Mouse (Mus musculus) spleen, embryonic (tissue): ENCODE measurements around the gene Mef2d.

Experiments
- CTCF ChIA-PET: fragments of 350-600 bp; sonication (Branson Sonifier 250); formaldehyde crosslinking; loops from one replicate; lab custom pipeline; 2022; lab: Charles Lee

Mef2d gene

DNA sequence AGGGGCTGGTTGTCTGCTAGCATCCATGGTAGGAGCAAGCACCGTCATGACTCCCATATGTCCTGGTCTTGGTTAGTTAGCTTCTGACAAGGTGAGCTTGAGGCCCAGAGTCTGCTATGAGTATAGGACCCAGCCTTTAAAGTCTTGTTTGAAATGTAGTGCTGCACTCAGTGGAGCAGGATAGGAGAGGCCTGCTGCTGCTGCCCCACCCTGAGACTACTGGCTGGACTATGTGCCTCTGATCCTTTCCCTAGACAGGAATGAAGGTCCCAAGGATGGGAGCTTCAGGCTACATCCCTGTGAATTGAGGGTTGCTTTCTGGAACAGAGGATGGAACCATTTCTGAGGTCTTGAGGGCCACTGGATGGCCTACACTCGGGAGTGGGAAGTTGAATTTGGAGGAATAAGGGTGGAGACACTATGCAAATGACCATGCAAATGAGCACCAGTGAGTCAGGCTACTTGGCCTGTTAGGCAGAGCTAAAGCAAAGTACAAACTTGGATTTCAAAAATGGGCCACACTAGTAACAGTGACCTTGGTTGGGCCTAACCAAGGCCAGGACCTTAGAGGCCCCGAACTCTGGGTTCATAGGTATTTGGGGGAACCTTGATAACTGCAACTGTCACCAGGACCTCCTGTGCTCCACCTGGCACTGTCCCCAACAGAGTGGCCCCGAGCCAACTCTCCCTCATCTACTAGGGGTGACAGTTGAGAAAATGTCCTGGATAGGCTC is 6.8 kb downstream of the Mef2d start:
- CTCF ChIA-PET, result interaction anchor here (0.6 to 0.9 kb wide), 3 partner anchors 28 to 1803 kb away, joined by 3 to 4 read pairs (median 3); no protein-coding TSS in a partner anchor

DNA sequence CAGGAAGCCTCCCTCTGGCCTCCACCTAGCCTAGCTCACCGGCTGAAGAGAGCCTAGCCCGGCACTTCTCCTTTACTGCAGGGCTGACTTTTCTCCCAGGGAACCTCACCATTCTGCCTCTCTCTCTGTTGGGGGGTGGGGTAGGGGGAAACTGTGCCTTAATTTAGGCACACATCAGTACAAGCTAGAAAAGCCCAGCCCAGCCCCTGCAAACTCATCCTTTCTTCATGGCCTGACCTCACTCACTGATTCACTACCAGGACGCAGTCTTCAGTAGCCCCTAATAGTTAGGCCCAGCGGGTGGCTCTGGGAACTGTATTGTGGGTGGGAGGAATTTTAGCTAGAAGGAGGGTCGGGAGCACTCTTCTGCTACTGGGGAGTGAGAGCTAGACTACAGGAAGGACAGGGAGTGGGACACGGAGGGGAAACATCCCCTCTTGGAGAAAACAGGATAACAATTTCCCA is 7.4 kb downstream of the Mef2d start:
- CTCF ChIA-PET, result interaction anchor here (0.6 to 1.9 kb wide), 3 partner anchors 11 to 1803 kb away, joined by 3 to 14 read pairs (median 4); no protein-coding TSS in a partner anchor

DNA sequence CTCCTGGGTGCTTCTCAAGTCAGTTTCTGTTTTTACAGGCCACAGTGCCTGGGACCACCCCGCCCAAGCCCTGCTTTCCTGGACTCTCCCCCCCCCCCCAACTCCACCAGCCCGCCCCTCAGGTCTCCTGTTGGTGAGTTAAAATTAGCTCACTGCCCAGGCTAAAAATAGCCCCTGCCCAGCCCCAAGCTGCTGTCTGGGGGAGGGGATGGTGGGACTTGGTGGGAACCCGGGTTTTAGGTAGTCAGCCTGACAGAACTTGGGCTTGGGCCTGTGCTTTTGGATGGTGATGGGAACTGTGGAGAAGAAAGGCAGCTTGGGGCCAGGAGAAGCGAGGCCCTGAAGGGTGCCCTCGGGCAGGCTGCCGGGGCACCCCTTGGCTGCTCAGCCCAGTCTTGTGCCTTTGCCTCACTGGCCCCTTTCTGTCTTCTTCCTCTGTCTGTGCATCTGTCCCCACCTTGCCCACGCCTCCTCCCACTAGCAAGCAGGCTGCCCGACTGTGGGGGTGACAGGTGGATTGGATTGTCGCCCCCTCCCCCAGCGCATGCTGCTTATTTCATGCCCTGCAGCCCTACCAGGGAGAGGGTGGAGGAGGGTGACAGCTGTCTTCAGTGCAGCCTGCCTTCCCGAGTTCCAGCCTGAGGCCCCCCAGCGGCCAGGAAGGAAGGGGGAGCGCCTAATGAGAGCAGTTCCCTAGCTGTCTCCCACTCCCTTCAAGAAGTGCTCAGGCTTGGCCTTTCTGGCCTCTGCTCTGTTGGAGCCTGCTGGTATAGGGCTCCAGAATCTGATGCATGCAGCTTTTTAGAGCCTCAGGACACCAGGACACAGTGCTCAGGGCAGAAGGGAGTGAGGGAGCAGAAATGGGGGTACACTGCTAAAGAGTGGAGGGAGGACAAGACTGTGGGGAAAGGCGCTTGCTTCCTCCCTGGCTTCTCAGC is 8.2 kb downstream of the Mef2d start:
- CTCF ChIA-PET, result interaction anchor here (0.6 to 1.9 kb wide), 3 partner anchors 12 to 21 kb away, joined by 3 to 14 read pairs (median 6); no protein-coding TSS in a partner anchor

DNA sequence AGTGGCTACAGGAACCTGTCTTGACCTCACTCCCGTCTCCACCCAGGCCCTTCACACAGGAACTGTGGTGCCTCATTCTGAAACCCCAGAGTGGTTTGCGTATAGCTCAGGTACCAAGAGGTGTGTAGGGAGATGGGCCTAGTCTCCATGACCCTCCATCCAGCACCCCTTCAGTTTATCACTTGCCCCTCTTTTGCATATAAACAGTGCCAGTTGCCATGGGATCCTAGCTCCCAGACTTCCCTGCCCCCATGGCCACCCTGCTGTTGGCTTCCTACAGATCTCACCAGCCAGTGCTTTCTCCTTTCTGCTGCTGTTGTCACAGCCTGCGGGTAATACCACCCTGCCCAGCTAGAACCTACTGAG is 8.8 kb downstream of the Mef2d start:
- CTCF ChIA-PET, result interaction anchor here (1.0 to 1.9 kb wide), 2 partner anchors 13 to 19 kb away, joined by 3 to 14 read pairs; no protein-coding TSS in a partner anchor

DNA sequence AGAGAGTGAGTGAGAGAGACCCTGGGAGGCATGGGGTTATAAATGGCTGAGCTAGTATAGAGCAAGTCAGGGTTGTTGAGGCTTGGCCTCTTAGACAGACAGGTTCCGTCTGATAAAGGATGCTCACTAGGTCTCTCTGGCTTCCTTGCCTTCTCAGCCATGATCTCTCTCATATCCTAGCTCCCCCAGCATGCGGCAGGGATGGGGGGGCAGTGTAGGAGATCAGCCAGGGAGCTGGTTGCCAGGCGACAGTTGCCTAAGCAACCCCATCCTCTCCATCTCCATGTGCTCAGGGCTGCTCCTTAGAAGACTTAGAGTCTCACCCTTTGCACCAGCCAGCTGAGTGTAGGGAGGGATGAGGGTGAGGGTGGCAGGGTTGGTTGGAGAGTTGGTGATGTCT is 9.9 kb downstream of the Mef2d start:
- CTCF ChIA-PET, result interaction anchor here (1.3 to 1.5 kb wide), 2 partner anchors 9 to 15 kb away, joined by 3 to 4 read pairs; no protein-coding TSS in a partner anchor

DNA sequence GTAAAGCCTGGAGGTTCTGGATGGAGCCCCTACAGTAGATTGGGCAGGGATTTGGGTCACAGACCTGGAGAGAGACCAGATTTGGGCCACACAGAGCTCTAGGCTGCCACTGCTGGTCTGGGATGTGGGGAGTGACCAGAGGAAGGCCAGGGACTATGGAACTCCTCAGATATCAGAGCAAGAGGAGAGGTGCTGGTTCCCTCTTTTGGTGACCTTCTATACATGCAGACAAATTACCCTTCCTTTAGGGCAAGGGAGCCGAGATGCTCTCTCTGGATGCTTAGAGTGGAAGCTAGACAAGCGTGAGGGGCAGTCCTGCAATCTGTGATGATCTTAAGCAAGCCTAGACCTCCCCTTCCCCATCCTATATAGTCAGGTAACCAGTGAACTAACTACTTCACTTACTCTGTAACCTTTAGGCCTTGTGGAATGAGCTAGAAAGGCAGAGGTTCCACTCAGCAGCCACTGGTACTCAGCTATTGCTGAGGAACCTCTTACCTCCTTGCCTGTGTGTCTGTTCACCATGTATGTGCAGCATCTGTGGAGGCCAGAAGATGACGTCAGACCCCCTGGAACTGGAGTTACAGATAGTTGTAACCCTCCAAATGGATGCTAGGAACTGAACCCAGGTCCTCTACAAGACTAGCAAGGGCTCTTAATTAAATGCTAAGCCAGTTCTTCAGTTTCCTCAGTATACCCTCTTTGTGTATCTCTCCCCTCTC is 11.3 kb downstream of the Mef2d start:
- CTCF ChIA-PET, result interaction anchor here (1.5 kb wide), 1 partner anchor 10 kb away, joined by 4 read pairs; no protein-coding TSS in a partner anchor

DNA sequence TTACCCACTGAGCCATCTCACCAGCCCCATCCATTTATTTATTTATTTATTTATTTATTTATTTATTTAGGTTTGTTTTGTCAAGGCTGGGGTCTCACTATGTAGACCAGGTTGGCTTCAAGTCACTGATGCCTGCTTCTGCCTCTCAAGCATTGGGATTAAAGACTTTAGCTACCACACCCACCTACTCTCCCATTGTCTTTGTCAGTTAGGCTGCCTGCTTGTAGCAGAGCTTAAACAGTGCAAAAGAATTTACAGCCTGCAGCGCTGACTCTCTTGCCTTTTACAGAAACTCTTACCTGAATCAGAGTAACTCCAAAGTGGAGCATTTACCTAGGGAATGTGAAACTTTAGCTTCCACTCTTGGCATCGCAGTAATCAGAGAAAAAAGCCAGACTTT is 12.1 kb downstream of the Mef2d start:
- CTCF ChIA-PET, result interaction anchor here (0.9 kb wide), 1 partner anchor 20 kb away, joined by 3 read pairs; no protein-coding TSS in a partner anchor

DNA sequence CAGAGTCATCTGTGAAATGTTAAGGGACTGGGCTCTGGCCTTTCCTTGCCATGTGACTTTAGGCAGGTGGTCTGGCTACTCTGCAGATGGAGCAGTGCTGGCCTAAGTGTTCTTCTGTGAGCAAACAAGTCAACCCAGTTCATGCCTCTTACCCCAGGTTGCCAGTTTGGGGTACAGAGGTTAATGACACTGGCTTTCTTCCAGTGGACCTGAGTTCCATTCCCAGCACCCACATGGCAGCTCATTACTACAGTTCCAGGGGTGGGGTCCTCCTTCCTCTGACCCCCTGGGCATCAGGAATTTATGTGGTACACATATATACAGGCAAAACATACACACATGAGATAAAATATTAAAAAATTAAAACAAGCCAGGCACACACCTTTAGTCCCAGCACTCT is 14.6 kb downstream of the Mef2d start:
- CTCF ChIA-PET, result interaction anchor here (1.0 kb wide), 2 partner anchors 22 to 29 kb away, joined by 3 to 9 read pairs; no protein-coding TSS in a partner anchor

DNA sequence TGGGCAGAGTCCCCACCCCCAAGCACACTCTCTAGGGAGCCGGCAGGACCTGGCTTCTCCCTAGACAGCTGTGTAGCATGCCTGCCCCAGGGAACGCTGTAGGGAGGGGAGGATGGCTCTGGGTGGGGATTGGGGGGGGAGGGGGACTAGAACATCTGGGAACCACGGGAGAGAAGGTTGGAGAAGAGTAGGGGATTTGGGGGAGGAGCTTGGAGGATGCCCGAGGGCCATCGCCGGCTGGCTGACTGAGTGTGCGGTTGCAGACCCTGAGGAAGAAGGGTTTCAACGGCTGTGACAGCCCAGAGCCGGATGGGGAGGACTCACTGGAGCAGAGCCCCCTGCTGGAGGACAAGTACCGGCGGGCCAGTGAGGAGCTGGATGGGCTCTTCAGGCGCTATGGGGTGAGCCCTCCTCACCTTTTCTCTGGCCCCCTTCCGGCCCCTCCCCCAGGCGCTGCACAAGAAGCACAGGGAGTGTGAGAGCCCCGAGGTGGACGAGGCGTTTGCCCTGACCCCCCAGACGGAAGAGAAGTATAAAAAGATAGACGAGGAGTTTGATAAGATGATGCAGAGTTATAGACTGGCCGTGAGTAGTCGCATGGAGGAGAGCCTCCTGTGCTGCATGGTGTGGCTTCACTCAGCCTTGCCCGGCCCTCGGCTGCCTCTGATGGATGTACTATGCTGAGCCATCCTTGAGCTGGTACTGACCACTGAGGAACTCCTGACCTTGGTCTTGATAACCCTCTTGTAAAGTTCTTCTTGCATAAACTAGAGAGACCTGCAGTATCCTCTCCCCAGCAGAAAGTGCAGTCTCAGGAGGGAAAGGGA is 15.8 kb downstream of the Mef2d start:
- CTCF ChIA-PET, result interaction anchor here (0.6 to 1.1 kb wide), 4 partner anchors 18 to 252 kb away, joined by 3 to 6 read pairs (median 3); partner anchors contain the start of gene Pmf1

DNA sequence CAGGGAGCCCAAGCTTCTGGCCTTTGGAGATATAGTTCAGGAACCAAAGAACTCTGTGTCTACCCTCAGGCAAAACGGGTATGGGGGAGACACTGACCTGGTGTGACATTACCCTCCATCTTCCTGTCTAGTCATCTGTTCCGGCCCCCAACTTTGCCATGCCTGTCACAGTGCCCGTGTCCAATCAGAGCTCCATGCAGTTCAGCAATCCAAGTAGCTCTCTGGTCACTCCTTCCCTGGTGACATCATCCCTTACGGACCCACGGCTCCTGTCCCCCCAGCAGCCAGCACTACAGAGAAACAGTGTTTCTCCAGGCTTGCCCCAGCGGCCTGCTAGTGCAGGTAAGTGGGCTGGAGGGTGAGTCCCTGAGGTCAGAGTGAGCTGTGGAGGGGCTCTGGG is 16.8 kb downstream of the Mef2d start:
- CTCF ChIA-PET, result interaction anchor here (0.6 kb wide), 1 partner anchor 113 kb away, joined by 7 read pairs; no protein-coding TSS in a partner anchor

DNA sequence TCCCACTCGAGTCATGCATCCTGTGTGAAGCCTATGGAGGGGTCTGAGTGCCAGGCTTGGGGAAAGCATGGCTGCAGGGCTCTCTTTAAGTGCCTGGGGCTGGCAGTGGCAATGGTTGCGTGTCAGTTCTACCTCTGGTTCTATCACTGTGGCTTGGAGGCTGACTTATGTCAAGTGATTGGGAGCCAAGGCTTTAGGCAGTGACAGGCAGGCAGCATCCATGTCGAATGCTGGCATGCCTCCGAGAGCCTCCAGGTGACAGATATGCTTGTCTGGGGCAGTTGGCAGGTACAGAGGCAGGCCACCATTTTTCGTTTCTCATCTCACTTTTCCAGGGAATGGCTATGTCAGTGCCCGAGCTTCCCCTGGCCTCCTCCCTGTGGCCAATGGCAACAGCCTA is 18.7 kb downstream of the Mef2d start:
- CTCF ChIA-PET, result interaction anchor here (0.7 kb wide), 1 partner anchor 69 kb away, joined by 10 read pairs; no protein-coding TSS in a partner anchor

DNA sequence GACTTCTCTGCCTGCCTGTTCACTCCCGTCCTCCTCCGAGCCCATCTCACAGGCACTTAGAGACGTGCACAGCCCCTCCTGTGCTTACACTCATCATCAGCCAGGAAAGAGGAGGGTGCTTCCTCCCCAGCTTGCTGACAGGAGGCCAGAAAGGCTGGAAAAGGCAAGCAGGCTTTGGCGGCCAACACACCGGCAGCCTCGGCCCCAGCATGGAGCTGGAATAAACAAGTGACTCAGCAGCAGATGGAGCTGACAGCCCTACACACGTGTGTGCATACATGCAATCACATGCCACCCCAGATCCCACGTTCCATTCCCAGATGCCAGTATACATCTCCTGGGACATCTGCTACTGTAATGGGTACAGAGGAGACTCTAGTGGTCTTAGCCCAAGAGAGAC is 20.1 kb downstream of the Mef2d start:
- CTCF ChIA-PET, result no interaction called here

DNA sequence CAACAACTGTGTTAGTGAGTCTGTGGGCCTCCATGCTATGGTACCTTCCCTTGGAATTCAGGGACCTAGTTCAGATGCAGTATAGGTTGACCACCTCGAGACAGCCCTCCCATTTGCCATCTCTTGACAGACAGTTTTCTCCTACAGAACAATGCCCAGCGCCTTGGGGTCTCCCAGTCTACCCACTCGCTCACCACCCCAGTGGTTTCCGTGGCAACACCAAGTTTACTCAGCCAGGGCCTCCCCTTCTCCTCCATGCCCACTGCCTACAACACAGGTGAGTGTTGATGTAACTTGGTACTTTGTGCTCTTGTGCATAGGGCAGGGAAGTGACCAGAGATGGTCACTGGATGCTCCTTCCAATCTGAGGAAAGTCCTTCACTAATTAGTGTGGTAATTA is 20.6 kb downstream of the Mef2d start:
- CTCF ChIA-PET, result no interaction called here

DNA sequence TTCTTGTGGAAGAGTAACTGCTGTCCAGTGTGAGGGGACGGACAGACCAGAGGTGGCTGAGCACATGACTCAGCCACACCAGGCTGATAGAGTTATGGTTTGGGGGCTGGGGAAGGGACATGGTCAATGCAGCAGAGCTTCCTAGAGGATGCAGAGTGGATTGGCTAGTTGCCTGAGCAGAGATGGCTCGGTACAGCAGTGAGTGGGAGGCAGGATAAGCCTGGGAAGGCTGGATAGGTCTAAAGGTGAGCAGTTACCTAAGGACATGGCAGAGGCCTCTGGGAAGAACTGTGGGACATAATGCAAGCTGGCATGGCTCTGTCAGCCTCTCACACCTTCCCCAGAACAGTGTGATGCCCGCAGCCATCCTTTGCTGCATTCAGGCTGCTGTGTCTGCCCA is 21.7 kb downstream of the Mef2d start:
- CTCF ChIA-PET, result no interaction called here

DNA sequence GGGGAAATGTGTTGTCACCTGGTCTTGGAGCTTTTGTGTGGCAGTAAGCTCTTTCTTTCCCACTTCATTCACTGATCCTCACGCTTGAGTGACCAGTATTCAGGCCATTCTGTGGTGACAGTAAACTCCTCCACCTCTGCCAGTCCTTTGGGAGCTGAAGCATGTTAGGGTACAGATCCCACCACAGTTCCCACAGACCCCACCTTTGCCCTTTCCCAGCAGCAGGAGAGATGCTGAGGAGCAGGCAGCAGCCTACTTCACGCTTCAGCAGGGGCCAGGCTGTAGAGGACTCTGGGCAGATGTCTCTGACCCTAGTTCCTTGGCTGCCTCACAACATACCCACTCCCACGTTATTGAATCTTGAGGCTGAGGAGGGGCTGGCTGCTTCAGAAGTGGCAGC is 22.1 kb downstream of the Mef2d start:
- CTCF ChIA-PET, result no interaction called here

DNA sequence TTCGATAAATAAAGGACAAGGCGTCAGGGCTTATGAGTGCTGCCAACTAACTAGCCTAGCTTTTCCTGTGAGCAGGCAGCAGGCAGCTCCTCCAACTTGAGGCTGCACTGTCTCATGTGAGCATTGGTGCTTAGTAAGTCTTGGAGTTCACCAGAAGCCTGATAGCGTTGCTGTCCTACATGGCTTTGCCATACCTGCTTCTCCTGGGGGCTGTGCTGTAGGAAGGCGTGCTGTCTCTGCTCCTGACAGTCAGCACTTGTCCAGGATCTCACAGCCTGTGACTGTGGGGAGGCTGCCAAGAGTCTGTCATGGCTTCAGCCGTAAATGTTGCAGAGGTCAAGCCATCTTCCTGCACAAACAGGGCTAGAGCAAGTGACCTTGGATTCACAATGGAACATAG is 23.9 kb downstream of the Mef2d start:
- CTCF ChIA-PET, result interaction anchor here (0.7 to 0.8 kb wide), 2 partner anchors 26 to 179 kb away, joined by 4 to 18 read pairs; no protein-coding TSS in a partner anchor

DNA sequence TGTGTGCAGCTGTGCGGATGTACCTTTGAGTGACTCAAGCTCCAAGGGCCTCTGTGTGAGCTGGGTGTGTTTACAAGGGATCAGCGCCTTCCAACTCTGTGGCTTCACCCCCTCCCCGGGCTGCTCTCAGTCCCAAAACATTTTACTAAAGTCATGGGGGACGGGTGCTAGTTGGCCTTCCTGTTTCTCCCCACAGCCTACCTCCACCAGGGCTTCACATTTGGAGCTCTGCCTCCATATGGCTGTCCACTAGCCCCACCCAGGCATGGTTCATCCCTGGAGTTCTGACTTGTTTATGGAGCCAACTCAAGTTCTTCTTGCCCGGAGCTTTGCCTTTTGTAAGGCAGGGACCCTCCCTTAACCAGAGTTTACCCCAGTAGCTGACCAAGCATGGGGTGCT is 28.2 kb downstream of the Mef2d start:
- CTCF ChIA-PET, result interaction anchor here (0.9 kb wide), 1 partner anchor 19 kb away, joined by 3 read pairs; no protein-coding TSS in a partner anchor

DNA sequence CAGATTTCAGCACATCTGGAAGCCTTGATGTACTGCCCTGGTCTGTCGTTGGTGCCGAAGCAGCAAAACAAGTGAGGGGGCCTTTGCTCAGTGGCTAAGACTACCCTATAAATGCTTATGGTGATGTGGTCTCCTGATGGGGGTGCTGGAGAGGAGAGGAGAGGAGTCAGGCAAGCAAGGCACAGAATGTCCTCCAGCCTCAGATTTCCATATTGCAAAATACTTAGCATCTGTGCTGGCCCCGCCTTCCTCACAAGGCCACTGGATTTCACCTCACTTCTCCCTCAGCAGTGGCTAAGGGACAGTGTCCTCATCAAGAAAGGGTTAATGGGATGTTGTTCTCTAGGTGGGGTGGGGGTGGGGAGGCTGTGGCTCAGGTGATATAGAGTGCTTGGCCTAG is 30.3 kb downstream of the Mef2d start:
- CTCF ChIA-PET, result no interaction called here

DNA sequence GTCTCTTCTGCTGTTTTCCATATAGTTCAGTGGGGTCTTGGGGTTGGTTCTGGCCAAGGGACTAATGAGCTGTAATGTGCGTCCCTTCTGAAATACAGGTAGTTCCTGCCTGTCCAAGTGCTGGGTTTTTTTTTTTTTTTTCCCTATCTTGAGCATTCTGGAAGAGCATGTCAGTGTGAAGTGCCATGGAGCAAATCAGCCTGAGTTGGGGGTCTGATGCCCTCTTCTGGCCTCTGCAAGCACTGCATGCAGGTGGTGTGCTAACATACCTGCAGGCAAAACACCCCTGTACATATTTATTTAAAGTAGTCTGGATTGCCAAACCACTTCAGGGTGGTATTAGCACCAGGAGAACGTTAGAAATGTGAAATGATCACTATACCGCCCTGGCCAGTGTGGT is 31.2 kb downstream of the Mef2d start:
- CTCF ChIA-PET, result interaction anchor here (1.8 kb wide), 2 partner anchors 85 to 88 kb away, joined by 6 read pairs; no protein-coding TSS in a partner anchor

DNA sequence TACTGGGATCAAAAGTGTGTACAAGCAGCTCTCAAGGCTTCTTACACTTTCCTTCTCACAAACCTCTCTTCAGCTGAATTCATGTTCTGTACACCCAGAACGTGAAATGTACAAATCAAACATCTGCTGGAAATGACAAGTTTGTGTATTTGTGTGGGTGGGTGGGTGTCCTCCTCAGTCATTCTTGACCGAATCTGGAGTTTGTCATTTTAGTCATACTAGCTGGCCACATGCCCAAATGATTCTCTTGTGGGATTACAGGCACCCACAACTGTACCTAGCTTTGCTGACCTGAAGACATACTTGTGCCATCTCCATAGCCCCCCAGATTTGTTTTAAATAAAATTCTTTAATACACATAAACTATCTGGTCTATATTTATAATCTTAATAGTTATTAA is 32.7 kb downstream of the Mef2d start:
- CTCF ChIA-PET, result interaction anchor here (1.7 kb wide), 1 partner anchor 31 kb away, joined by 6 read pairs; no protein-coding TSS in a partner anchor
